Mouse (Mus musculus): ENCODE data around the gene Aco2. TPM values are rescaled to one million over a fixed set of nuclear protein-coding genes. Genes with fewer than 3 reads are reported as not detected.
A peak's percentile ranks its signal among the peaks of the same experiment; 100 is the strongest.

Gene Aco2
- polyA plus RNA-seq, 1 experiment from 2014 or later = 165 TPM

DNA sequence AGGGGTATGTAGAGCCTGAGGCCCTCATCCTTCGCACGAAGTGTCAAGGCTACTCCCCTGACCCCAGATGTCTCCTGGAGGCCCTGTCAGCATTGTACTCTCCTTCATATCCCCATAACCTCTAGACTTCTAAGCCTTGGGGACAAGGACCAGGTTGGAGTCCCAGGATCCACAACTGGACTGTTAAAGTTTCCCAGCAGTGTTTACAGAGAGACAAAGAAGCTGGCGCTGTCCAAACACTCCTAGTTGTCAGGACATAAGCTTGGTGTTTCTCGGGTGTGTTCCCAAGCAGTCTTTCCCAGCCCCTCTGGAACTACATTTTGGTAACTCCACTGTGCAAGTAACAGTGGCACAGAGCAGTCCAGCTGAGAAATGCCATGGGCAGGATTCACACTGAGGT is 38.6 kb upstream of the Aco2 start:
- H3K9me3 ChIP-seq (ENCODE audit: control insufficient read depth, low read length) = no peaks in the 10 kb centered on the region
- H3K4me1 ChIP-seq (ENCODE audit: control insufficient read depth, insufficient read depth, low read length) = peaks cover 18% of the 10 kb centered on the region
- 62% methylated on average over 4 of the region's 4 CpGs for WGBS
- ATAC-seq (ENCODE audit: low read depth) (no peak), DNase-seq (ENCODE audit: low spot score) (no peak)
- H3K4me2 ChIP-seq (ENCODE audit: low read depth, low read length) = no peak overlapping the region
- no peak overlapping the region for H3K9ac ChIP-seq (ENCODE audit: low read depth, low read length)
- H3K27ac ChIP-seq (replicated peaks; ENCODE audit: low read depth, low read length) = no peak overlapping the region
- no peaks in the 10 kb centered on the region for H3K36me3 ChIP-seq (ENCODE audit: control insufficient read depth, insufficient read depth, low read length)
- no peaks in the 10 kb centered on the region for H3K27me3 ChIP-seq (replicated peaks; ENCODE audit: control insufficient read depth, insufficient read depth, low read length)
- H3K4me3 ChIP-seq (ENCODE audit: low read depth, low read length) = no peak overlapping the region

DNA sequence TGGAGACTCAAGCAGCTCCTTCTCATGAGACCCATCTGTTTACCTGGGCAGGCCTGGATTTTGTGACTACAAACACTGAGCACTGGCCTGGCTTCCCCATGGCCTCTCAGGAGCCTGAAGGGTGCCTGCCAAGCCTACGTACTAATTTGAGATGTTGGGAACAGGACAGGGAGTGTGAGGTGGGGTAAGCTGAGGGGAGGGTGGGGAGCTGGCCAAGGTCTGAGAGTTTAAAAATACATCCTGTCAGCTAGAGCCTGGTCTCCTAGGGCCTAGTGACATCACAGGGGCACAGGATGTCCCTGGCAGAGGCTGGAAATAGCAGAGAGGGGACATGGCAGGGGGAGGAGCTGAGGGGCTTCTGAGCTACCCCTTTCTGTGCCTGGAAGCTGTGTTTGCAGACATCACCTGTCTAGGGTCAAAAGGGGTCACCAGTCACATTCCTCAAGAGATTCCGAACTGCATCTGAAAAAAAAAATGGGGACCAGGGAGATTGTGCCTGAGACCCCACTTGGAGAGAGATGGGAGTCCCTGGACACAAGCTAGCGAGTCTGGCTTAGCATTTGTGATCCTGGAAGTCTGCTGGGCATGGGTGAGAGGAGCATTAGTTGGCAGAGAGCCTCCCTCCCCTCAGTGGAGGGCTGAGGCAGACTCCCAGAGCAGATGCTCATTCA is 37.8 kb upstream of the Aco2 start:
- no peak for ATAC-seq (ENCODE audit: low read depth)

DNA sequence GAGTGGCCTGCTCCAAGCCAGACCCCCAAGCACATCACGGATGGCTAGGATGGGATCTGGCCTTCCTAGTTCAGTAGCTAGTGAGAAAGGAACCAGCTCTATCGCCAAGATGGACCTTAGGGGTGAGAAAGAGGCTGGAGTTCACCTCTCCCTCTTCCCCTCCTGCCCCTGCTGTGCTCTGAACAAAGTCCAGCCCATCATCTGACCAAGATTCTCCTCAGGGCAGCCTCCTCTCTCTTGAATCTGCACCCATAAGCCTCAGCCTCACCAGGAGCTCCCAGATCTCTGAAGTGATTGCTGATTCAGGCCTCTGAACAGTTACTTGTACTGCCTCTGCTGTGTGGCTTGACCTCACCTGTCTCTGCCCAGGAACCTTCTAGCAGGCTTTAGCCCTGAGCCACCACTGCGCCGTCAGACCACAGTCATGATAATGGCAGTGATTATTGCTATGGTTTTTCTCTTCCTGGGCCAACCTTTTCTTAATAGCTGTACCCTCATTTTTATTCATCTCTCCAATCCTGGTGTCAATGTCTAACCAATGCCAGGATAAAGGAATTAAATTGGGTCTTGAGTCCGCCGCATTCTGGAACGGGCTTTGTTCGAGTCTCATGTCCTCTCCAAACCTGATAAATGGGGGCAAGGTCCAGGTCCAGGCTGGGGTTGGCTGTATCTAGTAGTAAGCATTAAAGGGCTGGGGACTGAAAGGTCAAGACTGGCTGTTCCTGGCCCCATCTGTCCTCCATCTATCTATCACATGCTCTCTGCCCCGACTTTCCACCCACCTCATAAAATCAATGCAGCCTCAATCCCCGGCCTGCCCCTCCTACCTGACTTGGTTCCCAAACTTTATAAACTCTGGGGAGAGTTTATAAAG is 36.9 kb upstream of the Aco2 start:
- no peaks in the 10 kb centered on the region for H3K9me3 ChIP-seq (ENCODE audit: control insufficient read depth, low read length)
- H3K4me1 ChIP-seq (ENCODE audit: control insufficient read depth, insufficient read depth, low read length) = peaks cover 18% of the 10 kb centered on the region
- no peaks in the 10 kb centered on the region for H3K27me3 ChIP-seq (replicated peaks; ENCODE audit: control insufficient read depth, insufficient read depth, low read length)
- H3K36me3 ChIP-seq (ENCODE audit: control insufficient read depth, insufficient read depth, low read length) = no peaks in the 10 kb centered on the region
- H3K4me2 ChIP-seq (ENCODE audit: low read depth, low read length) = peak overlapping the region; percentile 69
- H3K9ac ChIP-seq (ENCODE audit: low read depth, low read length) = peak overlapping the region; percentile 67; the same call in 1 of the 2 replicates
- ATAC-seq (ENCODE audit: low read depth) = no peak
- peak overlapping the region; percentile 71; the same call in 1 of the 2 replicates for H3K27ac ChIP-seq (replicated peaks; ENCODE audit: low read depth, low read length)
- 75% methylated on average over 10 of the region's 10 CpGs for WGBS
- no peak for DNase-seq (ENCODE audit: low spot score)
- H3K4me3 ChIP-seq (ENCODE audit: low read depth, low read length) = no peak overlapping the region

More for the DNA sequence above, 37.8 kb upstream of the Aco2 start:
- no peaks in the 10 kb centered on the region for H3K36me3 ChIP-seq (ENCODE audit: control insufficient read depth, insufficient read depth, low read length)
- H3K4me2 ChIP-seq (ENCODE audit: low read depth, low read length) = no peak overlapping the region
- H3K4me1 ChIP-seq (ENCODE audit: control insufficient read depth, insufficient read depth, low read length) = peaks cover 18% of the 10 kb centered on the region
- H3K27ac ChIP-seq (replicated peaks; ENCODE audit: low read depth, low read length) = no peak overlapping the region
- 42% methylated on average over 3 of the region's 3 CpGs for WGBS
- H3K4me3 ChIP-seq (ENCODE audit: low read depth, low read length) = no peak overlapping the region
- no peaks in the 10 kb centered on the region for H3K27me3 ChIP-seq (replicated peaks; ENCODE audit: control insufficient read depth, insufficient read depth, low read length)
- no peak for DNase-seq (ENCODE audit: low spot score)
- no peaks in the 10 kb centered on the region for H3K9me3 ChIP-seq (ENCODE audit: control insufficient read depth, low read length)
- no peak overlapping the region for H3K9ac ChIP-seq (ENCODE audit: low read depth, low read length)

DNA sequence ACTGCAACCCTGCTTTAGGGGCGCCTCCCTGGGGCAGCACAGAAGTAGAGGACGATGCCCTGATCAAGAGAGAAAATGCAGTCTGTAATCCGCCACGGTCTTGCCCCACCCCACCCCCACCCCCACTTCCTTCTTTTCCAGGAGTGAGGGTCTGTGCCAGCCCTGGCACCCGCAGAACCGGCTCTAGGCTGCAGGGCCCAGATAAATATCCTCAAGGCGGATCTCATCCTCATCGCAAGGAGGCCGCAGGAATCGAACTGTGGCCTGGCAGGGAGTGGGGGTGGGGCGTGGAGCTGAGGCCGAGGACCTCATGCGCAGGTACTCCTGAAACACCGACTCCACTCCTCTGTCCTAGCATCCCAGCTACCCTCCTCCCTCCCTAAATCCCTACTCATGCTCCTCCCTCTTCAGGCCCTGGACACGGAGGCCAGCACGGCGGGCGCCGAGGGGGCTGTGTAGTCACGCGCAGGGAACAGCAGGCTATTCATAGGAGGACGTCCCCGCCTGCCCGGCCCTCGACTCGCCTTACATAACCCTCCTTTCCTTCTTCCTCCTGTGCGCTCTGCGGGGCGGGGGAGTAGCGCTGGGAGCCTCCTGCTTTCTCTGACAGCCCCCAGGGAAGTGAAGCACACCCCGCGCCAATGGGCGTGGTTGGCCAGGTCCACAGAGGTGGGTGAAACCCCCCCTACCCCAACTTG is 35.8 kb upstream of the Aco2 start:
- Histone ChIP-seq H3K4me3 (ENCODE audit: low read depth, low read length) (peak overlapping the region; percentile 39), H3K4me1 (ENCODE audit: control insufficient read depth, insufficient read depth, low read length) (peaks cover 18% of the 10 kb centered on the region), H3K9me3 (ENCODE audit: control insufficient read depth, low read length) (no peaks in the 10 kb centered on the region), H3K9ac (ENCODE audit: low read depth, low read length) (peak overlapping the region; percentile 67), H3K27ac (replicated peaks; ENCODE audit: low read depth, low read length) (peak overlapping the region; percentile 71), H3K4me2 (ENCODE audit: low read depth, low read length) (peak overlapping the region; percentile 69), H3K27me3 (replicated peaks; ENCODE audit: control insufficient read depth, insufficient read depth, low read length) (no peaks in the 10 kb centered on the region), H3K36me3 (ENCODE audit: control insufficient read depth, insufficient read depth, low read length) (no peaks in the 10 kb centered on the region)
- peak; percentile 91 for DNase-seq (ENCODE audit: low spot score)
- 2% methylated on average over 25 of the region's 33 CpGs for WGBS
- ATAC-seq (ENCODE audit: low read depth) = peak; percentile 91

DNA sequence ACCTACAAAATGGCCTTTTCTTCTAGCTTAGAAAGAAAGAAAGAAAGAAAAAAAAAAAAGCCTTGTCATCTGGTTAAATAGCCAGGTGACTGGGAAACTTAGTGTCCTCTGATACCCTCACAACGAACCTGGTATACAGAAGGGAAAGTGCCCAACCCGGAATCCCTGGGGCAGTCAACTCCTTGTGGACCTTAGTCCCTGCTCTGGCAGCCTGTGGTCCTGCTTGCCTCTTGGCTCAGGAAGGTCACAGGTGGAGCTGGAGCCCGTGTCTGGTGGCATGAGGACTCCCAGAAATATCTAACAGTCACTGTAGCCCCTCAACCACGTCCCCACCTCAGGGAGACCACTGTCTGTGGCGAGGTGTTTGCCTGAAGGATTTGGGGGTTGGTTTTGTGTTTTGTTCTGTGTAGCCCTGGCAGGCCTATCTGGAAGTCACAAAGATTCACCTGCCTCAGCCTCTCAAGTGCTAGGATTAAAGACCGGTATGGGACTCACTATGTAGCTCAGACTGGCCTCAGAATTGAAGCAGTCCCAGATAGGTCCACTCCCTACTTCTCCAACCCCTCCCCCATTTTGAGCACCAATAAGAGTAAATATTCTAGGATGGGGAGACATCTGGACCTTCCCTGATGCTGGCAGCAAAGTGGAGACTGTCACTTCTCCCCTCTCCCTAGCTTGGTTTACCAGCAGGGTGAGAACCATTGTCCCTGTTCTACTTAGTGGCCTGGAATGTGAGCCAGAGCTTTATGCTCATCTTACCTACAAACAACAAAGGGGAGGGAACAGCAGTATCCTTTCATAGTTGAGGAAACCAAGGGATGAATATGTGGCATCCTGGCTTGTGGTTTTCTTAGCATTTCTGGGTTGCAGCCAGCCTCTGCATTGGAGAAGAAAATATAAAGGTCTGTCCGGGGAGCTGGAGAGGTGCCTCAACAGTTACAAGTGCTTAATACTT is 34.9 kb upstream of the Aco2 start:
- H3K27ac ChIP-seq (replicated peaks; ENCODE audit: low read depth, low read length) = peak overlapping the region; percentile 71; the same call in 1 of the 2 replicates
- no peak overlapping the region for H3K4me3 ChIP-seq (ENCODE audit: low read depth, low read length)
- WGBS = 43% methylated on average over 7 of the region's 7 CpGs

DNA sequence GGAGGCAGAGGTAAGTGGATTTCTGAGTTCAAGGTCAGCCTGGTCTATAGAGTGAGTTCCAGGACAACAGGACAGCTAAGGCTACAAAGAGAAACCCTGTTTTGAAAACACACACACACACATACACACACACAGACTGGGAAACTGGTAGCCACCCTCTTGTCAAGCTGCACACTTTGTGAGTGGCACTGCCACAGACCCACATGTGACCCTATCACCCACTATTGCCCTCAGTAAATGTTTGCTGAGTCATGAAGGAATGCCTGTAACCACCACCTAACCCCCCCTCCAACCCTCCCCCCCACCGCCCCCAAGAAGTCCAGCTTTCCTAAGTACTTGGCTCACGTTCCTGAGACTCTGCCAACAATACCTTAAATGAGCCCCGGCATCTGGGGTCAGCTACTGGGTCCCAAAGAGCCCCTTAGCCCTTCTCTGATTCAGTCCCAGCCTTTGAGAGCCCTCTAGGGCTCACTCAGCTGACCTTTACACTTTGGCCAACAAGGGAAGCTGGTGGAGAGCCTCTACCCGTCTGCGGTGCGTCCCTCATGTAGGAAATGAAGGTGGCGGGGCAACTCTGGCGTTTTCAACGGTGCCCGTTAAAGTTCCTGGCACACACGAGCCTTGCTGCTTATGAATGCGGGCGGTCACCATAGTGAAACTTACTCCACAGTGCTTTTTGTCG is 33.4 kb upstream of the Aco2 start:
- H3K4me1 ChIP-seq (ENCODE audit: control insufficient read depth, insufficient read depth, low read length) = peaks cover 18% of the 10 kb centered on the region
- H3K9me3 ChIP-seq (ENCODE audit: control insufficient read depth, low read length) = no peaks in the 10 kb centered on the region
- H3K4me2 ChIP-seq (ENCODE audit: low read depth, low read length) = no peak overlapping the region
- DNase-seq (ENCODE audit: low spot score) (no peak), ATAC-seq (ENCODE audit: low read depth) (no peak)
- WGBS = 56% methylated on average over 14 of the region's 14 CpGs
- H3K27ac ChIP-seq (replicated peaks; ENCODE audit: low read depth, low read length) = no peak overlapping the region
- no peak overlapping the region for H3K4me3 ChIP-seq (ENCODE audit: low read depth, low read length)
- no peak overlapping the region for H3K9ac ChIP-seq (ENCODE audit: low read depth, low read length)
- no peaks in the 10 kb centered on the region for H3K27me3 ChIP-seq (replicated peaks; ENCODE audit: control insufficient read depth, insufficient read depth, low read length)
- H3K36me3 ChIP-seq (ENCODE audit: control insufficient read depth, insufficient read depth, low read length) = no peaks in the 10 kb centered on the region

More for the DNA sequence above, 34.9 kb upstream of the Aco2 start:
- H3K36me3 ChIP-seq (ENCODE audit: control insufficient read depth, insufficient read depth, low read length) = no peaks in the 10 kb centered on the region
- no peaks in the 10 kb centered on the region for H3K9me3 ChIP-seq (ENCODE audit: control insufficient read depth, low read length)
- no peak overlapping the region for H3K9ac ChIP-seq (ENCODE audit: low read depth, low read length)
- H3K4me2 ChIP-seq (ENCODE audit: low read depth, low read length) = peak overlapping the region; percentile 69
- DNase-seq (ENCODE audit: low spot score) (no peak), ATAC-seq (ENCODE audit: low read depth) (no peak)
- peaks cover 18% of the 10 kb centered on the region for H3K4me1 ChIP-seq (ENCODE audit: control insufficient read depth, insufficient read depth, low read length)
- no peaks in the 10 kb centered on the region for H3K27me3 ChIP-seq (replicated peaks; ENCODE audit: control insufficient read depth, insufficient read depth, low read length)

DNA sequence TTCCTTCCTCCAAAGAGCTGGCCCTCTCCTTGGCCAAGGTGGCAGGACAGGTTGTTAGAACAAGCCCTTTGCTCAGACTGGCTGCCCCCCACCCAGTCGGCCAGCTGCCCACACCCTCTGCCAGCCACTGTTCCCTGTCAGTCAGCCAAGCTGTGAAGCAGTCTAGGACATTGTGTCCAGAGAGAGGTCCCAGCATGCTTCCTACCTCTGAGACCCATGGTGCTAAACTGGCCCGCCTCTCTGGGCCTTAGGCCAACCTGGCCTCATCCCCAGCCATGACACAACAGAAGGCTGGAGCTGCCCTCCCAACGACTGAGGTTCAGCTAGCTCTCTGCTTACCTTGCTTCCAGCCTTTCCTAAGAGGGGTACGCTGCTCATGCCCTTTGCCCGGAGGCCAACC is 32.5 kb upstream of the Aco2 start:
- H3K27ac ChIP-seq (replicated peaks; ENCODE audit: low read depth, low read length) = no peak overlapping the region
- no peaks in the 10 kb centered on the region for H3K36me3 ChIP-seq (ENCODE audit: control insufficient read depth, insufficient read depth, low read length)
- DNase-seq (ENCODE audit: low spot score) (peak; percentile 40), ATAC-seq (ENCODE audit: low read depth) (no peak)
- H3K27me3 ChIP-seq (replicated peaks; ENCODE audit: control insufficient read depth, insufficient read depth, low read length) = no peaks in the 10 kb centered on the region
- H3K4me2 ChIP-seq (ENCODE audit: low read depth, low read length) = no peak overlapping the region
- no peak overlapping the region for H3K4me3 ChIP-seq (ENCODE audit: low read depth, low read length)
- 63% methylated on average over 4 of the region's 5 CpGs for WGBS
- H3K9me3 ChIP-seq (ENCODE audit: control insufficient read depth, low read length) = no peaks in the 10 kb centered on the region
- no peak overlapping the region for H3K9ac ChIP-seq (ENCODE audit: low read depth, low read length)
- peaks cover 18% of the 10 kb centered on the region for H3K4me1 ChIP-seq (ENCODE audit: control insufficient read depth, insufficient read depth, low read length)
